Mouse (Mus musculus): ENCODE data around the gene Dda1. TPM values are rescaled to one million over a fixed set of nuclear protein-coding genes. Genes with fewer than 3 reads are reported as not detected.
A peak's percentile ranks its signal among the peaks of the same experiment; 100 is the strongest.
"Not testable (repeated sequence)": the region's sequence is repeated elsewhere in the genome, so short reads cannot be mapped to it uniquely, and the experiment has no call there.

Gene Dda1
- polyA plus RNA-seq, 1 experiment from 2014 or later, result 128 TPM

GRCm38 (mm10) chr8:71507589-71508104 lies 38.6 kb downstream of the Dda1 start:
- H3K36me3 ChIP-seq, result 0 out of 2 replicates have a peak, but pooled peaks cover 10% of the 10 kb centered on the region
- H3K4me1 ChIP-seq, result peaks cover 33% of the 10 kb centered on the region
- no peak for DNase-seq (ENCODE audit: low spot score)
- peak overlapping the region; percentile 61 for H3K4me3 ChIP-seq
- H3K27me3 ChIP-seq (ENCODE audit: insufficient read depth, poor library complexity, severe bottlenecking), result peaks cover 69% of the 10 kb centered on the region
- under 1% methylated on average over 61 of the region's 61 CpGs for whole genome bisulfite sequencing
- H3K27ac ChIP-seq, result peak overlapping the region; percentile 59; the same call in 1 of the 2 replicates
- no peaks in the 10 kb centered on the region for H3K9me3 ChIP-seq

- Histone ChIP-seq H3K27me3 (ENCODE audit: insufficient read depth, poor library complexity, severe bottlenecking) (peaks cover 69% of the 10 kb centered on the region), H3K27ac (peak overlapping the region; percentile 64; the same call in 1 of the 2 replicates), H3K36me3 (0 out of 2 replicates have a peak, but pooled peaks cover 10% of the 10 kb centered on the region), H3K9me3 (no peaks in the 10 kb centered on the region), H3K4me3 (peak overlapping the region; percentile 53), H3K4me1 (peaks cover 31% of the 10 kb centered on the region)
- no peak for DNase-seq (ENCODE audit: low spot score)
- 65% methylated on average over 2 of the region's 2 CpGs for WGBS
Observed at GRCm38 (mm10) chr8:71509316-71509715, 40.3 kb downstream of the Dda1 start.

DNA sequence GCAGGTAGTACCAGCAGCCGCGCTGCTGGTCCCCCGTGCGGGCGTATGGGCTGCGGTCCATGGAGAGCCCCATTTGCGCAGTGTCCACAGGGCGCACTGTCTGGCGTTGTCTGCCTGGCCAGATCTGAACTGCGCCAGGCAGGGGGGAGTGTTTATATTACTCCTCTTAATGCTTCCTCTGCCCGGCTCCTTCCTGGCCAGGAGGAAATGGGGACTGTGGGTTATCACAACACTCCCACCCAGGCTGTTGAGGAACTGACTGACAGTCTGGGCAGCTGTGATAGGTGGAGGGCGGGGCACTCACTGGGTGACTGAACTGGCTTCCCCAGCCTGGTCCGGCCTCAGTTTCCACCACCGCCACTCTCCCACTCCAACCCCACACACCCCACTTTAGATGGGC lies 42.6 kb downstream of the Dda1 start, which contains the start of gene Plvap:
Gene Plvap (minus strand): TSS at position 109 of the 400 bp plus-strand sequence.
- 21% methylated on average over 14 of the region's 14 CpGs for WGBS
- H3K4me1 ChIP-seq, result peaks cover 31% of the 10 kb centered on the region
- H3K4me3 ChIP-seq, result peak within 1 kb of the TSS; percentile 53
- no peaks in the 10 kb centered on the region for H3K36me3 ChIP-seq
- peaks cover 53% of the 10 kb centered on the region for H3K27me3 ChIP-seq (ENCODE audit: insufficient read depth, poor library complexity, severe bottlenecking)
- H3K27ac ChIP-seq, result peak within 1 kb of the TSS; percentile 74
- peak; percentile 83 for DNase-seq (ENCODE audit: low spot score)
- H3K9me3 ChIP-seq, result no peaks in the 10 kb centered on the region

- no peaks in the 10 kb centered on the region for H3K9me3 ChIP-seq
- no peak for DNase-seq (ENCODE audit: low spot score)
- H3K36me3 ChIP-seq, result no peaks in the 10 kb centered on the region
- H3K4me3 ChIP-seq, result no peak overlapping the region
- 0 out of 2 replicates have a peak overlapping the region, but pooled peaks have one; percentile 57 for H3K27ac ChIP-seq
- peaks cover 38% of the 10 kb centered on the region for H3K27me3 ChIP-seq (ENCODE audit: insufficient read depth, poor library complexity, severe bottlenecking)
- peaks cover 25% of the 10 kb centered on the region for H3K4me1 ChIP-seq
- WGBS, result 53% methylated on average over 15 of the region's 15 CpGs
Observed at GRCm38 (mm10) chr8:71513018-71513754, 44.2 kb downstream of the Dda1 start.

DNA sequence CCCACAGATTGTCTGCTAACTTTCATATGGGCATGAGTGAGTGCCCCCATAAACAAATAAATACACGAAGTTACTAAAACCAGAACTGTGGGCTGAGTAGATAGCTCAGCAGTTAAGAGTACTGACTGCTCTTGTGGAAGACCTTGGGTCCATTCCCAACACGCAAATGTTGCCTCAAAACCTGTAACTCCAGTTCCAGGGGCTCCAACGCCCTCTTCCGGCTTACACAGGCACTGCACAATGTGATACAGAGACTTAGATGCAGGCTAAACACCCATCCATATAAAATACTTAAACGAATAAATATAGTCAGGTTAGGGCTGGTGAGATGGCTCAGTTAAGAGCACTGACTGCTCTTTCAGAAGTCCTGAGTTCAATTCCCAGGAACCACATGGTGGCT lies 46.0 kb downstream of the Dda1 start:
- no peaks in the 10 kb centered on the region for H3K36me3 ChIP-seq
- peaks cover 20% of the 10 kb centered on the region for H3K27me3 ChIP-seq (ENCODE audit: insufficient read depth, poor library complexity, severe bottlenecking)
- DNase-seq (ENCODE audit: low spot score), result no peak
- 65% methylated on average over 5 of the region's 5 CpGs for WGBS
- no peak overlapping the region for H3K4me3 ChIP-seq
- no peaks in the 10 kb centered on the region for H3K9me3 ChIP-seq
- H3K27ac ChIP-seq, result no peak overlapping the region
- peaks cover 25% of the 10 kb centered on the region for H3K4me1 ChIP-seq

- H3K4me1 ChIP-seq, result peaks cover 28% of the 10 kb centered on the region
- H3K27me3 ChIP-seq (ENCODE audit: insufficient read depth, poor library complexity, severe bottlenecking), result 0 out of 2 replicates have a peak, but pooled peaks cover 9% of the 10 kb centered on the region
- no peak overlapping the region for H3K4me3 ChIP-seq
- WGBS, result 14% methylated on average over 6 of the region's 6 CpGs
- DNase-seq (ENCODE audit: low spot score), result no peak
- H3K9me3 ChIP-seq, result no peaks in the 10 kb centered on the region
- no peaks in the 10 kb centered on the region for H3K36me3 ChIP-seq
- peak overlapping the region; percentile 38; the same call in 1 of the 2 replicates for H3K27ac ChIP-seq
Observed at GRCm38 (mm10) chr8:71516786-71517185, 47.8 kb downstream of the Dda1 start.

GRCm38 (mm10) chr8:71519037-71519825 lies 50.2 kb downstream of the Dda1 start:
- H3K4me1 ChIP-seq, result peaks cover 27% of the 10 kb centered on the region
- not testable (repeated sequence) for H3K27ac ChIP-seq; H3K36me3 ChIP-seq; H3K4me3 ChIP-seq; DNase-seq (ENCODE audit: low spot score); H3K9me3 ChIP-seq
- WGBS, result 41% methylated on average over 10 of the region's 10 CpGs
- H3K27me3 ChIP-seq (ENCODE audit: insufficient read depth, poor library complexity, severe bottlenecking), result peaks cover 21% of the 10 kb centered on the region; the same call in 1 of the 2 replicates

DNA sequence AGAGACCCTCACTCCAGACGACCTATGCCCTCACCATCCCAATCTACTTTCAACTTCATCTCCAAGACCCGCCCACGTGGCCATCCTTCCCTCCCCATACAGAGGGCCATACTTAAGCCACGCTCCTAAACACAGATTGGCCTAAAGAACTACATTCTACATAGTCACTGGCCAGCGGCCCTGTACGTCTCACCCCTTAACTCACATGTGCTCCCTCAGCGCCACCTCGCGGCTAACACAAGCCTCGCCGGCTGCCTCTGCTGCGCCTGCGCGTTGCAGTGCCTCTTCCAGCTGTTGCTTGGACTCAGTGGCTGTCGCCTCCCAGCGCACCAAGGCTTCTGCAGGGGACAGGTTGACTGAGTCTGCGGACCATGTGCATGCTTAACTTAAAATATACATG lies 52.6 kb downstream of the Dda1 start:
- 6% methylated on average over 17 of the region's 17 CpGs for whole genome bisulfite sequencing
- H3K4me3 ChIP-seq, result peak overlapping the region; percentile 27; the same call in 1 of the 2 replicates
- peaks cover 42% of the 10 kb centered on the region for H3K4me1 ChIP-seq
- H3K27me3 ChIP-seq (ENCODE audit: insufficient read depth, poor library complexity, severe bottlenecking), result peaks cover 45% of the 10 kb centered on the region
- DNase-seq (ENCODE audit: low spot score), result peak; percentile 96
- H3K36me3 ChIP-seq, result no peaks in the 10 kb centered on the region
- no peaks in the 10 kb centered on the region for H3K9me3 ChIP-seq
- peak overlapping the region; percentile 22; the same call in 1 of the 2 replicates for H3K27ac ChIP-seq

- Histone ChIP-seq H3K9me3 (no peaks in the 10 kb centered on the region), H3K27ac (peak within 1 kb of the TSS; percentile 84), H3K27me3 (ENCODE audit: insufficient read depth, poor library complexity, severe bottlenecking) (peaks cover 55% of the 10 kb centered on the region), H3K4me3 (peak within 1 kb of the TSS; percentile 54), H3K36me3 (no peaks in the 10 kb centered on the region), H3K4me1 (peaks cover 52% of the 10 kb centered on the region)
- no peak for DNase-seq (ENCODE audit: low spot score)
- 6% methylated on average over 46 of the region's 46 CpGs for WGBS
Observed at GRCm38 (mm10) chr8:71525226-71526050, 56.4 kb downstream of the Dda1 start, which contains the start of gene Ccdc194. Ccdc194 (minus strand) TSS chr8:71525711.

Other genes starting within 250 kb of the Dda1 start
- gene Myo9b, start 196.5 kb upstream of the Dda1 start, polyA plus RNA-seq (2016; fragmentation: Nextera tagmentation; extraction: Ambion mirVana), result 23.0 and 26.7 TPM in 2 replicates
- gene Haus8, start 196.3 kb upstream of the Dda1 start, polyA plus RNA-seq (2016; fragmentation: Nextera tagmentation; extraction: Ambion mirVana), result 82.8 and 103 TPM in 2 replicates
- gene Use1, start 102.4 kb upstream of the Dda1 start, polyA plus RNA-seq (2016; fragmentation: Nextera tagmentation; extraction: Ambion mirVana), result 68.7 and 79.5 TPM in 2 replicates
- gene Ocel1, start 97.9 kb upstream of the Dda1 start, polyA plus RNA-seq (2016; fragmentation: Nextera tagmentation; extraction: Ambion mirVana), result 3.9 and 4.2 TPM in 2 replicates
- 48.4 and 79.0 TPM in 2 replicates for gene Nr2f6, start 87.2 kb upstream of the Dda1 start, polyA plus RNA-seq (2016; fragmentation: Nextera tagmentation; extraction: Ambion mirVana)
- 6.1 and 7.9 TPM in 2 replicates for gene Ushbp1, start 73.4 kb upstream of the Dda1 start, polyA plus RNA-seq (2016; fragmentation: Nextera tagmentation; extraction: Ambion mirVana)
- gene Babam1, start 72.3 kb upstream of the Dda1 start, polyA plus RNA-seq (2016; fragmentation: Nextera tagmentation; extraction: Ambion mirVana), result 101 and 111 TPM in 2 replicates
- gene Ankle1, start 63.2 kb upstream of the Dda1 start, polyA plus RNA-seq (2016; fragmentation: Nextera tagmentation; extraction: Ambion mirVana), result 33.8 and 35.9 TPM in 2 replicates
- gene Abhd8, start 5.5 kb upstream of the Dda1 start, polyA plus RNA-seq (2016; fragmentation: Nextera tagmentation; extraction: Ambion mirVana), result 34.5 and 41.5 TPM in 2 replicates
- 172 and 181 TPM in 2 replicates for gene Mrpl34, start 4.2 kb upstream of the Dda1 start, polyA plus RNA-seq (2016; fragmentation: Nextera tagmentation; extraction: Ambion mirVana)
- gene Ano8, start 16.8 kb downstream of the Dda1 start, polyA plus RNA-seq (2016; fragmentation: Nextera tagmentation; extraction: Ambion mirVana), result 0.73 and 2.7 TPM in 2 replicates
- gene Gtpbp3, start 18.9 kb downstream of the Dda1 start, polyA plus RNA-seq (2016; fragmentation: Nextera tagmentation; extraction: Ambion mirVana), result 13.2 and 14.7 TPM in 2 replicates
- gene Plvap, start 42.6 kb downstream of the Dda1 start, polyA plus RNA-seq (2016; fragmentation: Nextera tagmentation; extraction: Ambion mirVana), result 174 and 198 TPM in 2 replicates
- 0.99 and 1.3 TPM in 2 replicates for gene Ccdc194, start 56.5 kb downstream of the Dda1 start, polyA plus RNA-seq (2016; fragmentation: Nextera tagmentation; extraction: Ambion mirVana)
- gene Bst2, start 68.3 kb downstream of the Dda1 start, polyA plus RNA-seq (2016; fragmentation: Nextera tagmentation; extraction: Ambion mirVana), result 16.8 and 20.7 TPM in 2 replicates
- 71.9 and 75.6 TPM in 2 replicates for gene Mvb12a, start 73.7 kb downstream of the Dda1 start, polyA plus RNA-seq (2016; fragmentation: Nextera tagmentation; extraction: Ambion mirVana)
- 0.37 and 0.97 TPM in 2 replicates for gene Tmem221, start 89.7 kb downstream of the Dda1 start, polyA plus RNA-seq (2016; fragmentation: Nextera tagmentation; extraction: Ambion mirVana)
- not detected in 2 replicates for gene Nxnl1, start 97.4 kb downstream of the Dda1 start, polyA plus RNA-seq (2016; fragmentation: Nextera tagmentation; extraction: Ambion mirVana)
- gene Slc27a1, start 99.7 kb downstream of the Dda1 start, polyA plus RNA-seq (2016; fragmentation: Nextera tagmentation; extraction: Ambion mirVana), result 19.0 and 19.4 TPM in 2 replicates
- gene Pgls, start 123.0 kb downstream of the Dda1 start, polyA plus RNA-seq (2016; fragmentation: Nextera tagmentation; extraction: Ambion mirVana), result 195 and 228 TPM in 2 replicates
- 1.6 and 3.6 TPM in 2 replicates for gene Fam129c, start 128.4 kb downstream of the Dda1 start, polyA plus RNA-seq (2016; fragmentation: Nextera tagmentation; extraction: Ambion mirVana)
- 54.4 and 60.5 TPM in 2 replicates for gene Colgalt1, start 141.8 kb downstream of the Dda1 start, polyA plus RNA-seq (2016; fragmentation: Nextera tagmentation; extraction: Ambion mirVana)
- 0.31 and 0.48 TPM in 2 replicates for gene Unc13a, start 202.6 kb downstream of the Dda1 start, polyA plus RNA-seq (2016; fragmentation: Nextera tagmentation; extraction: Ambion mirVana)
- 6.7 and 9.7 TPM in 2 replicates for gene Jak3, start 207.1 kb downstream of the Dda1 start, polyA plus RNA-seq (2016; fragmentation: Nextera tagmentation; extraction: Ambion mirVana)
- 0.99 and 1.5 TPM in 2 replicates for gene Insl3, start 220.0 kb downstream of the Dda1 start, polyA plus RNA-seq (2016; fragmentation: Nextera tagmentation; extraction: Ambion mirVana)
- gene B3gnt3, start 232.6 kb downstream of the Dda1 start, polyA plus RNA-seq (2016; fragmentation: Nextera tagmentation; extraction: Ambion mirVana), result 1.6 and 2.9 TPM in 2 replicates